Mouse (Mus musculus) stomach, embryonic 14.5 days (tissue): Measurements from ENCODE around the gene Prkra. TPM values are rescaled to one million over a fixed set of nuclear protein-coding genes. Genes with fewer than 3 reads are reported as not detected.
A peak's percentile ranks its signal among the peaks of the same experiment; 100 is the strongest.
"Not testable (repeated sequence)": the region's sequence is repeated elsewhere in the genome, so short reads cannot be mapped to it uniquely, and the experiment has no call there.

ENCODE experiments used
- ATAC-seq: fragments of 200-750 bp; cut with Nextera tagmentation; 2 replicates; pipeline ENCODE4 v1.8.0; 2017; ENCODE audit warnings: low read depth, moderate TSS enrichment; ENCODE audit not compliant: insufficient number of reproducible peaks, insufficient read depth, low FRiP score
- H3K27ac ChIP-seq: fragments of 300-500 bp; sonication (generic); 2 replicates; pipeline ENCODE4 v1.5.1; 2014; ENCODE audit warnings: mild to moderate bottlenecking, low read length, moderate library complexity, mixed read lengths
- H3K27me3 ChIP-seq: fragments of 300-500 bp; sonication (generic); 2 replicates; pipeline ENCODE4 v1.6.1; 2014; ENCODE audit warnings: low read length, control low read depth, mixed read lengths; ENCODE audit not compliant: control insufficient read depth, insufficient read depth
- H3K36me3 ChIP-seq: fragments of 300-500 bp; sonication (generic); 2 replicates; pipeline ENCODE4 v1.6.1; 2014; ENCODE audit warnings: mild to moderate bottlenecking, control low read depth, low read length, moderate library complexity, mixed read lengths; ENCODE audit not compliant: control insufficient read depth, insufficient read depth
- H3K4me1 ChIP-seq: fragments of 300-500 bp; sonication (generic); 2 replicates; pipeline ENCODE4 v1.6.1; 2014; ENCODE audit warnings: low read length, control low read depth, mixed read lengths; ENCODE audit not compliant: control insufficient read depth, insufficient read depth
- H3K4me2 ChIP-seq: fragments of 300-500 bp; sonication (generic); replicated peaks from 2 replicates; pipeline ENCODE4 v1.6.1; 2014; ENCODE audit warnings: low read depth, low read length, control low read depth
- H3K4me3 ChIP-seq: fragments of 300-500 bp; sonication (generic); 2 replicates; pipeline ENCODE4 v1.5.1; 2014; ENCODE audit warnings: low read depth, low read length, control low read depth
- H3K9ac ChIP-seq: fragments of 300-500 bp; sonication (generic); replicated peaks from 2 replicates; pipeline ENCODE4 v1.6.1; 2014; ENCODE audit warnings: low read depth, mild to moderate bottlenecking, control low read depth, low read length, moderate library complexity, mixed read lengths
- H3K9me3 ChIP-seq: fragments of 300-500 bp; sonication (generic); 2 replicates; pipeline ENCODE4 v1.6.1; 2016; ENCODE audit warnings: low read depth, low read length, control low read depth; ENCODE audit not compliant: control insufficient read depth
- WGBS: fragments of 180-500 bp; shearing (Covaris S2); extraction: QIAGEN DNeasy Blood & Tissue Kit; methylation state at CpG from one replicate; pipeline ENCODE4 v1.1.7; 2014; 5-methylcytosine and 5-hydroxymethylcytosine counted together
- polyA plus RNA-seq: library from polyadenylated mRNA; unstranded; fragments of >200 nt; fragmentation: Nextera tagmentation; extraction: Ambion mirVana; gene quantifications from 2 replicates; pipeline ENCODE4 v1.2.1, GENCODE M21; 2014

The Prkra gene
- polyA plus RNA-seq, 1 experiment from 2014 or later: 68.2 TPM

GRCm38 (mm10) chr2:76647441-76647869 lies 360 bp downstream of the Prkra start:
- ATAC-seq: peak; percentile 21
- peaks cover 7% of the 10 kb centered on the region; the same call in 1 of the 2 replicates for H3K36me3 ChIP-seq
- H3K27me3 ChIP-seq: no peaks in the 10 kb centered on the region
- H3K9me3 ChIP-seq: no peaks in the 10 kb centered on the region
- H3K4me1 ChIP-seq: 0 out of 2 replicates have a peak, but pooled peaks cover 7% of the 10 kb centered on the region
- peak overlapping the region; percentile 79 for H3K27ac ChIP-seq
- H3K4me3 ChIP-seq: peak overlapping the region; percentile 85
- peak overlapping the region; percentile 72 for H3K4me2 ChIP-seq
- peak overlapping the region; percentile 66 for H3K9ac ChIP-seq
- WGBS: 1% methylated on average over 32 of the region's 32 CpGs

- H3K4me3 ChIP-seq: no peak overlapping the region
- H3K9me3 ChIP-seq: no peaks in the 10 kb centered on the region
- no peak for ATAC-seq
- H3K9ac ChIP-seq: no peak overlapping the region
- 0 out of 2 replicates have a peak, but pooled peaks cover 7% of the 10 kb centered on the region for H3K4me1 ChIP-seq
- H3K27ac ChIP-seq: no peak overlapping the region
- peaks cover 28% of the 10 kb centered on the region; the same call in 1 of the 2 replicates for H3K36me3 ChIP-seq
- no peaks in the 10 kb centered on the region for H3K27me3 ChIP-seq
- H3K4me2 ChIP-seq: no peak overlapping the region
These were observed 4.0 kb downstream of the Prkra start for GRCm38 (mm10) chr2:76643801-76644200.

DNA sequence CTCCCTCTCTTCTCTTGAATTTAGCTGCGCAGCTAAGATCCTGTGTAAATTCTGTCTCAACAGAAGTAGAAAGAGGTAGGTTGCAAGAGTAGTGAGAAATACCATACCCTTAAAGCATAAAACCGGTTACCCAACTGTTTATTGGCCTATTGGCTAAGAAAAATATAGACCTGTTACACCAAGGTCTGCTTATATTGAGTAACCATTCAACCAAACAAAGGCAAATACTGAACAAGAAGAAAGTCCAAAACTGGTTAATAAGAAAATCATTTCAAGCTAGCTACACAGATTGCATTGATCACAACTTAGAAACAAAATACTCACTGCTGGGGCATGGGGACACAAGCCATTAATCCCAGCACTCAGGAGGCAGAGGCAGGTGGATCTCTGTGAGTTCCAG lies 8.2 kb downstream of the Prkra start:
- WGBS: 90% methylated on average over 2 of the region's 2 CpGs

DNA sequence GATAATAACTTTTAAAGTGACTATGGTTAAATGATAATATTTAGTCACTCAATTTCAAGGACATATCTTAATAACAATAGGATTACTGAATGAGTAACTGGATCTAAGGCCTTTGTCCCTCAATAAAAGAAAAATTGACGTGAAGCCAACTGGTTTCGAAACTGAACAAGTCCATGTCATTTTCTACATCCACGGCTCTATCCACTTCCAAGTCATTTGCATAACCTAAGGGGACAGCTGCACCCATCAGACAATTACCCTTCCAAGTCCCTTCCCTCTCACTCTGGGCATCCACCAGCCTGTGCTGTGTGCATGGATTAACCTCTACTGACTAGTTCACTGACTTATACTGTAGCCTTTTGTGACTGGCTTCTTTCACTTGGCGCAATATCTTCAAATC lies 16.2 kb downstream of the Prkra start:
- peaks cover 53% of the 10 kb centered on the region for H3K36me3 ChIP-seq
- no peak overlapping the region for H3K4me2 ChIP-seq
- no peaks in the 10 kb centered on the region for H3K4me1 ChIP-seq
- no peak overlapping the region for H3K9ac ChIP-seq
- no peak for ATAC-seq
- no peak overlapping the region for H3K27ac ChIP-seq
- peaks cover 4% of the 10 kb centered on the region; the same call in 1 of the 2 replicates for H3K9me3 ChIP-seq
- H3K27me3 ChIP-seq: no peaks in the 10 kb centered on the region
- H3K4me3 ChIP-seq: no peak overlapping the region
- 90% methylated on average over 4 of the region's 4 CpGs for WGBS

More for the DNA sequence above, 8.2 kb downstream of the Prkra start:
- ATAC-seq: no peak
- no peak overlapping the region for H3K4me3 ChIP-seq
- no peaks in the 10 kb centered on the region for H3K27me3 ChIP-seq
- H3K9ac ChIP-seq: no peak overlapping the region
- H3K36me3 ChIP-seq: peaks cover 49% of the 10 kb centered on the region; the same call in 1 of the 2 replicates
- no peaks in the 10 kb centered on the region for H3K4me1 ChIP-seq
- no peak overlapping the region for H3K4me2 ChIP-seq
- H3K9me3 ChIP-seq: no peaks in the 10 kb centered on the region
- no peak overlapping the region for H3K27ac ChIP-seq

- Histone ChIP-seq H3K27ac (no peak overlapping the region), H3K36me3 (peaks cover 47% of the 10 kb centered on the region), H3K4me3 (no peak overlapping the region), H3K9me3 (peaks cover 6% of the 10 kb centered on the region; the same call in 1 of the 2 replicates), H3K9ac (no peak overlapping the region), H3K4me1 (no peaks in the 10 kb centered on the region), H3K27me3 (no peaks in the 10 kb centered on the region), H3K4me2 (no peak overlapping the region)
- WGBS: 90% methylated on average over 12 of the region's 12 CpGs
- no peak for ATAC-seq
These were observed 17.5 kb downstream of the Prkra start for GRCm38 (mm10) chr2:76630293-76630692.

- not testable (repeated sequence) for H3K27me3 ChIP-seq, H3K27ac ChIP-seq, H3K4me2 ChIP-seq, H3K9ac ChIP-seq, H3K4me3 ChIP-seq, ATAC-seq, H3K9me3 ChIP-seq, H3K36me3 ChIP-seq, H3K4me1 ChIP-seq
- 81% methylated on average over 2 of the region's 2 CpGs for WGBS
These were observed 25.5 kb downstream of the Prkra start for GRCm38 (mm10) chr2:76622316-76622715.

DNA sequence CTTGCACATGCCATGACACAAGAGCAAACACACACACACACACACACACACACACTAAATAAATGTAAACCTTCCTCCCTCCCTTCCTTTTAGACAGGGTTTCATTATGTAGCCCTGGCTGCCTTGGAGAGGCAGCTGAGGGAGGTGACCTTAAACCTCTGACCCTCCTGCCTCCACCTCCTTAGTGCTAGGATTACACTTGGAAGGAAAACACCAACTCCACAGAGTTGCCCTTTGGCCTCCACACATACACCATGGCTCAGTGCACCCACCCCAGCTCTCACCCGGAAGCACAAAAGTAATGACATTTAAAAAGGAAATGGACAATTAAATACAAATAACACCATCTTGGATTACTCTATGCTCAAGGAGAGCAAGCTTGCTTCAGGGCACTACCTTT lies 26.1 kb downstream of the Prkra start:
- Histone ChIP-seq H3K27me3 (no peaks in the 10 kb centered on the region), H3K4me3 (no peak overlapping the region), H3K36me3 (no peaks in the 10 kb centered on the region; the same call in 1 of the 2 replicates), H3K4me2 (no peak overlapping the region), H3K4me1 (no peaks in the 10 kb centered on the region), H3K9ac (no peak overlapping the region), H3K27ac (no peak overlapping the region), H3K9me3 (peaks cover 3% of the 10 kb centered on the region; the same call in 1 of the 2 replicates)
- 63% methylated on average over 1 of the region's 1 CpGs for WGBS
- ATAC-seq: no peak

DNA sequence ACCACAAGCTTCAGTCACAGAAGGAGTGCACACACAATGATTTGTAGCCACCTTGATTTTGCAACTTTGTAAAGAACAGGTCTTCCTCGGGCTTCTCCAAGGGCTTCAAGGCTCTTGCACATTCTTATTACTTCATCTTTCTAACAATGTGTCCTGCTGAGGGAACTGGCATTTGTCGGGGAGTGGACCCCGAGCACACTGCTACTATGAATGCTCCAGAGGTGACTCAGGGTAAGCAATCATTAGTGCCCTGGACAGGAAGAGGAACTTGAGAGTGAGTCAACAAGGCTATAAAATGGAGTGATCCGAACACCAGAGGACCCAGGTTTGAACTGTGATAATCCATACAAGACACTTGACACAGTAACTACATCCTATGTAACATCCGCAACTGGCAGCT lies 27.6 kb downstream of the Prkra start:
- H3K4me1 ChIP-seq: no peaks in the 10 kb centered on the region
- 91% methylated on average over 5 of the region's 5 CpGs for WGBS
- no peak for ATAC-seq

DNA sequence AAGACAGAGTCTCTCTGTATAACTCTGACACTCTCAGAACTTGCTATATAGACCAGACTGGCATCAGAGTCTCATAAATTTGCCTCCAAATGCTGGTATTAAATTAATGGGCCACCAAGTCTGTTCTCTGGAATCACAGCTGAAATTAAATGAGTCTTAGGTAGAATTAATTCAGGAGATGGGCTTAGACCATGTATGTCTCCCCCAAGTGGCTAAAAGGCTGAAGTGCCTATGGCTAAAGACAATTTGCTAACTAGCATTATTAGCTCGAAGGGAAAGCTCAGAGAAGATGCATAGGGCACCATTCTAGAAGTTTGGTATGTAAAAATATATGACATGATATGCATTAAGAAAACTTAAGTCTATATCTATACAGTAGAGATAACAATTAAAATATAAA lies 29.7 kb downstream of the Prkra start:
- Histone ChIP-seq H3K36me3 (no peaks in the 10 kb centered on the region; the same call in 1 of the 2 replicates), H3K9me3 (no peaks in the 10 kb centered on the region), H3K9ac (no peak overlapping the region), H3K27me3 (no peaks in the 10 kb centered on the region), H3K4me1 (no peaks in the 10 kb centered on the region), H3K4me2 (no peak overlapping the region), H3K27ac (no peak overlapping the region), H3K4me3 (no peak overlapping the region)
- no peak for ATAC-seq
- WGBS: 41% methylated on average over 1 of the region's 1 CpGs

More for the DNA sequence above, 27.6 kb downstream of the Prkra start:
- Histone ChIP-seq H3K9me3 (no peaks in the 10 kb centered on the region), H3K4me2 (no peak overlapping the region), H3K4me3 (no peak overlapping the region), H3K27me3 (no peaks in the 10 kb centered on the region), H3K36me3 (no peaks in the 10 kb centered on the region; the same call in 1 of the 2 replicates), H3K27ac (no peak overlapping the region), H3K9ac (no peak overlapping the region)
